ENCODE assay signal across 8 mouse cellular contexts in genomic region chr9:74952756-74953247, GRCm38 (mm10). TPM values are rescaled to one million over a fixed set of nuclear protein-coding genes. Genes with fewer than 3 reads are reported as not detected.
DNase-seq lines count a peak whose midpoint lies in the region; ATAC-seq lines count a peak whose summit lies in the region.

Gene Fam214a (plus strand): TSS chr9:74952884.

- ATAC-seq in activated CD4-positive, CD25-positive, alpha-beta regulatory T cell, adult 4 months = peak; percentile 89
- ATAC-seq in common myeloid progenitor, adult 5-6 weeks (replicated peaks; ENCODE audit: low read depth, poor library complexity, severe bottlenecking) = peak; percentile 86
- ATAC-seq in inflammation-experienced regulatory T-cells, adult 6 months = peak; percentile 88
- ATAC-seq in megakaryocyte-erythroid progenitor cell, adult 5-6 weeks (replicated peaks; ENCODE audit: low FRiP score, low TSS enrichment, poor library complexity, severe bottlenecking) = peak; percentile 97

- intact Hi-C loops in gastrocnemius, postnatal 14 days (cut with DNase I; ENCODE audit: low total_unique reads) = loop anchor here (10.0 kb wide), 1 partner anchor 52 kb away; no protein-coding TSS in a partner anchor
- intact Hi-C loops in left cerebral cortex, postnatal 10 days (cut with DNase I) = no loop called here

- DNase-seq in gastrocnemius, postnatal 14 days = peak; percentile 91
- DNase-seq in left cerebral cortex, postnatal 10 days (ENCODE audit: extremely low spot score in 1 of 2, low spot score in 2 of 2) = peak; percentile 95 to 97
- DNase-seq in right cerebral cortex, postnatal 25 days = peak; percentile 97
- peak; percentile 88 to 91 for DNase-seq in urinary bladder, postnatal 4 days (ENCODE audit: low spot score in 2 of 2)

RNA-seq across cellular contexts. Expression of gene Fam214a, which starts in this region (rescaled TPM):
- polyA plus RNA-seq in activated CD4-positive, CD25-positive, alpha-beta regulatory T cell, adult 4 months (2017; shearing (Covaris generic)) = 10 to 100 TPM; 26.7 to 27.3 TPM
- 11.4 and 14.6 TPM in 2 replicates for total RNA-seq in common myeloid progenitor, adult 5-6 weeks (2017)
- 10 to 100 TPM; 21.3 to 31.1 TPM for total RNA-seq in gastrocnemius, postnatal 14 days (2021)
- 10 to 100 TPM; 23.1 to 26.4 (median 23.5) TPM for polyA plus RNA-seq in inflammation-experienced regulatory T-cells, adult 6 months (2017; shearing (Covaris generic))
- total RNA-seq in left cerebral cortex, postnatal 10 days (2021) = 10 to 100 TPM; 25.9 to 33.9 TPM
- 2.6 and 9.3 TPM in 2 replicates for total RNA-seq in megakaryocyte-erythroid progenitor cell, adult 5-6 weeks (2014; fragmentation: Nextera tagmentation)
- 5.7 and 6.3 TPM in 2 replicates for total RNA-seq in megakaryocyte-erythroid progenitor cell, adult 5-6 weeks (2017)

Comparison
In these comparisons a context has a peak if more than half of its experiments do, and no peak if none do; other contexts are left out.
1. Peak in every context shown above with its lines: DNase-seq and ATAC-seq.